In the genomic region with DNA sequence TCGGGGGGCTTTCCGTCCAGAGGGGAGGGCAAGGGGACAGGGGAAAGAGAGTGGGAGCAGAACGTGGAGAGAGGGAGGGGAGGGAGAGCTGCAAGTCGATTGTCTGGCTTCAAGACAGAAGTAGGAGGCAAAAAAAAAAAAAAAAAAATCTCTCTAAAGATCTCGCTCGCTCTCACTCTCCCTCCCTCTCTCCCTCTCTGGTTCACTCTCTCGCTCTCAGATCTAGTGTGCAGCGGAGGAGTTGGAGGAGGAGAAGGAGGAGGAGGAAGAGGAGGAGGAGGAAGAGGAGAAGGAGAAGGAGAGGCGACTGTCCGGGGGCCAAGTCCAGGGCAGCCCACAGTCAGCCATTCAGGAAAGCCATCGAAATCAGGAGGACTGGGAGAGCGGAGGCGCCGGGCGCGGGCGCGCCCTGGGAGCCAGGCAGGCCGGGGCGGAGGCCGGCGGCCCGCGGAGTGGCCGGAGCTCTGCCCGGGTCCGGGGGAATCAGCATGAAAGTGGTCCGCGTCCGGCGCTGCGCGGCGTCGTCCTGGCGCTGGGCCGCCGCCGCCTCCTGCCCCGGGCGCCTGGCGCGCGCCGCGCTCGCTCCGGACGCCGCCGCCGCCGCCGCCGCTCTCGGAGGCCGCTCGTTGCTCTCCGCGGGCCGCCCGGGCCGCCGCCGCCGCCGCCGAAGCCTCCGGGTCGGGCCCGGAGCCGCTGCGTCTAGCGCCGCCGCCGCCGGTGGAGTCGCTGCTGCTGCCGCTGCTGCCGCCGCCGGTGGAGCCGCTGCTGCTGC, we compare ENCODE assay signal across 8 mouse cellular contexts. TPM values are rescaled to one million over a fixed set of nuclear protein-coding genes. Genes with fewer than 3 reads are reported as not detected.
DNase-seq lines count a peak whose midpoint lies in the region; ATAC-seq and TF ChIP-seq lines count a peak whose summit lies in the region.

No protein-coding gene starts in this region.

- no peak for TF ChIP-seq POLR2A in ES-Bruce4 (IDR thresholded peaks at IDR 0.05; ENCODE audit: insufficient read depth, low read length)

- peak overlapping the region; percentile 75 for H3K4me2 ChIP-seq in forebrain, embryonic 11.5 days (ENCODE audit: low read depth, low read length, severe bottlenecking)
- H3K4me2 ChIP-seq in hindbrain, embryonic 16.5 days (ENCODE audit: low read length): peak overlapping the region; percentile 90
- peak overlapping the region; percentile 54 for H3K4me2 ChIP-seq in liver, embryonic 15.5 days
- peak overlapping the region; percentile 72 for H3K4me2 ChIP-seq in stomach, postnatal 0 days (replicated peaks; ENCODE audit: low read depth)

- intact Hi-C loops in left cerebral cortex, postnatal 14 days (cut with DNase I): no loop called here

- H3K9ac ChIP-seq in ES-Bruce4 (ENCODE audit: low read depth, poor library complexity, severe bottlenecking): peak overlapping the region; percentile 66
- peak overlapping the region; percentile 98 for H3K9ac ChIP-seq in forebrain, embryonic 11.5 days (ENCODE audit: low read length)
- H3K9ac ChIP-seq in hindbrain, embryonic 16.5 days (ENCODE audit: low read depth, low read length): peak overlapping the region; percentile 94
- H3K9ac ChIP-seq in liver, embryonic 15.5 days: peak overlapping the region; percentile 47; the same call in 1 of the 2 replicates
- peak overlapping the region; percentile 97 for H3K9ac ChIP-seq in stomach, postnatal 0 days (ENCODE audit: low read length)

- TF ChIP-seq EP300 in ES-Bruce4 (IDR thresholded peaks at IDR 0.05; ENCODE audit: insufficient read depth, low read depth, low read length): no peak
- no peak for TF ChIP-seq EP300 in stomach, postnatal 0 days (optimal IDR thresholded peaks at IDR 0.05)

- no peak overlapping the region for H3K27ac ChIP-seq in ES-Bruce4 (ENCODE audit: insufficient read depth, low read length)
- H3K27ac ChIP-seq in forebrain, embryonic 11.5 days (ENCODE audit: low read depth, low read length): peak overlapping the region; percentile 98
- H3K27ac ChIP-seq in hindbrain, embryonic 16.5 days (ENCODE audit: low read depth, low read length): peak overlapping the region; percentile 96
- H3K27ac ChIP-seq in liver, embryonic 15.5 days (replicated peaks): peak overlapping the region; percentile 84
- H3K27ac ChIP-seq in stomach, postnatal 0 days (replicated peaks): peak overlapping the region; percentile 99

- peak overlapping the region; percentile 51 for H3K4me3 ChIP-seq in erythroblast, embryonic 14.5 days (replicated peaks)
- H3K4me3 ChIP-seq in ES-Bruce4 (ENCODE audit: low read depth, low read length): peak overlapping the region; percentile 88
- H3K4me3 ChIP-seq in forebrain, embryonic 11.5 days (ENCODE audit: low read depth, low read length): peak overlapping the region; percentile 79
- peak overlapping the region; percentile 77 for H3K4me3 ChIP-seq in hindbrain, embryonic 16.5 days (ENCODE audit: low read length)
- peak overlapping the region; percentile 54 for H3K4me3 ChIP-seq in liver, embryonic 15.5 days (replicated peaks)
- H3K4me3 ChIP-seq in stomach, postnatal 0 days (ENCODE audit: low read depth, low read length): peak overlapping the region; percentile 62

- no peak for ATAC-seq in erythroblast, adult 5-6 weeks (replicated peaks; ENCODE audit: low FRiP score, poor library complexity, severe bottlenecking)
- ATAC-seq in forebrain, embryonic 11.5 days (replicated peaks; ENCODE audit: low FRiP score): no peak
- no peak for ATAC-seq in hindbrain, embryonic 16.5 days
- no peak for ATAC-seq in liver, embryonic 15.5 days (ENCODE audit: insufficient read depth)
- ATAC-seq in stomach, postnatal 0 days (ENCODE audit: low FRiP score, low TSS enrichment): peak; percentile 21

- H3K36me3 ChIP-seq in erythroblast, embryonic 14.5 days (ENCODE audit: control insufficient read depth): peaks cover 3% of the 10 kb centered on the region; the same call in 1 of the 2 replicates
- H3K36me3 ChIP-seq in ES-Bruce4 (ENCODE audit: control insufficient read depth, insufficient read depth, low read length, poor library complexity, severe bottlenecking): no peaks in the 10 kb centered on the region
- no peaks in the 10 kb centered on the region for H3K36me3 ChIP-seq in forebrain, embryonic 11.5 days (ENCODE audit: control insufficient read depth, insufficient read depth, low read length)
- no peaks in the 10 kb centered on the region for H3K36me3 ChIP-seq in hindbrain, embryonic 16.5 days (ENCODE audit: control insufficient read depth, insufficient read depth, low read length)
- no peaks in the 10 kb centered on the region for H3K36me3 ChIP-seq in liver, embryonic 15.5 days (replicated peaks)
- H3K36me3 ChIP-seq in stomach, postnatal 0 days (ENCODE audit: control insufficient read depth, insufficient read depth, low read length): no peaks in the 10 kb centered on the region; the same call in 1 of the 2 replicates

- no peak for TF ChIP-seq CTCF in ES-Bruce4 (IDR thresholded peaks at IDR 0.05; ENCODE audit: low read depth, low read length)
- no peak; the same call in 1 of the 2 replicates for TF ChIP-seq CTCF in stomach, postnatal 0 days (IDR thresholded peaks at IDR 0.05; ENCODE audit: low read depth)

- DNase-seq in forebrain, embryonic 11.5 days (ENCODE audit: low spot score): peak; percentile 82
- peak; percentile 61 for DNase-seq in stomach, postnatal 0 days (ENCODE audit: low spot score)
- no peak for DNase-seq in left cerebral cortex, postnatal 14 days (ENCODE audit: low spot score in 2 of 2)

- H3K4me1 ChIP-seq in erythroblast, embryonic 14.5 days (ENCODE audit: control insufficient read depth): no peaks in the 10 kb centered on the region
- H3K4me1 ChIP-seq in ES-Bruce4 (ENCODE audit: control insufficient read depth, insufficient read depth, low read length): no peaks in the 10 kb centered on the region
- H3K4me1 ChIP-seq in forebrain, embryonic 11.5 days (replicated peaks; ENCODE audit: control insufficient read depth, insufficient read depth, low read length): no peaks in the 10 kb centered on the region
- no peaks in the 10 kb centered on the region; the same call in 1 of the 2 replicates for H3K4me1 ChIP-seq in hindbrain, embryonic 16.5 days (ENCODE audit: control insufficient read depth, insufficient read depth, low read depth, low read length)
- H3K4me1 ChIP-seq in liver, embryonic 15.5 days (replicated peaks): peaks cover 7% of the 10 kb centered on the region
- no peaks in the 10 kb centered on the region; the same call in 1 of the 2 replicates for H3K4me1 ChIP-seq in stomach, postnatal 0 days (replicated peaks; ENCODE audit: control insufficient read depth, insufficient read depth)

- under 1% methylated on average over 31 of the region's 84 CpGs for WGBS in forebrain, embryonic 11.5 days
- 0% methylated on average over 43 of the region's 84 CpGs for WGBS in hindbrain, embryonic 16.5 days
- under 1% methylated on average over 72 of the region's 84 CpGs for WGBS in liver, embryonic 15.5 days (ENCODE audit: insufficient replicate concordance)
- WGBS in stomach, postnatal 0 days: under 1% methylated on average over 45 of the region's 84 CpGs

- no peaks in the 10 kb centered on the region; the same call in 1 of the 2 replicates for H3K9me3 ChIP-seq in erythroblast, embryonic 14.5 days (ENCODE audit: control insufficient read depth, low read length)
- no peaks in the 10 kb centered on the region for H3K9me3 ChIP-seq in ES-Bruce4 (replicated peaks; ENCODE audit: control insufficient read depth, insufficient read depth, low read length, poor library complexity, severe bottlenecking)
- H3K9me3 ChIP-seq in forebrain, embryonic 11.5 days (ENCODE audit: control insufficient read depth, low read length): no peaks in the 10 kb centered on the region
- H3K9me3 ChIP-seq in hindbrain, embryonic 16.5 days (ENCODE audit: control insufficient read depth, low read length): no peaks in the 10 kb centered on the region
- no peaks in the 10 kb centered on the region for H3K9me3 ChIP-seq in liver, embryonic 15.5 days (replicated peaks)
- no peaks in the 10 kb centered on the region for H3K9me3 ChIP-seq in stomach, postnatal 0 days (ENCODE audit: control insufficient read depth, low read length)

- H3K27me3 ChIP-seq in erythroblast, embryonic 14.5 days (ENCODE audit: control insufficient read depth): peaks cover 89% of the 10 kb centered on the region
- H3K27me3 ChIP-seq in ES-Bruce4 (ENCODE audit: control insufficient read depth, insufficient read depth, low read length, poor library complexity, severe bottlenecking): peaks cover 45% of the 10 kb centered on the region
- H3K27me3 ChIP-seq in forebrain, embryonic 11.5 days (ENCODE audit: control insufficient read depth, insufficient read depth, low read length): peaks cover 34% of the 10 kb centered on the region
- H3K27me3 ChIP-seq in hindbrain, embryonic 16.5 days (replicated peaks; ENCODE audit: control insufficient read depth, insufficient read depth, low read length): 0 out of 2 replicates have a peak, but pooled peaks cover 2% of the 10 kb centered on the region
- H3K27me3 ChIP-seq in liver, embryonic 15.5 days: peaks cover 90% of the 10 kb centered on the region
- no peaks in the 10 kb centered on the region for H3K27me3 ChIP-seq in stomach, postnatal 0 days (ENCODE audit: control insufficient read depth, insufficient read depth, low read length)

RNA-seq across cellular contexts. Expression of gene Nr2f2, which starts 5.7 kb away (rescaled TPM):
- polyA plus RNA-seq in erythroblast, embryonic 14.5 days (2012): 0.15 TPM in 1 of 2 replicates, not detected in the other
- not detected in 2 replicates for total RNA-seq in erythroblast, adult 5-6 weeks (2015; ENCODE audit: low replicate concordance)
- total RNA-seq in erythroblast, adult 5-6 weeks (2017; ENCODE audit: low replicate concordance): not detected in 2 replicates
- polyA plus RNA-seq in ES-Bruce4 (2011; ENCODE audit: insufficient read depth, insufficient read length, low read depth, missing spikeins): 5.6 and 6.4 TPM in 2 replicates
- 124 and 137 TPM in 2 replicates for polyA plus RNA-seq in forebrain, embryonic 11.5 days (2014; fragmentation: Nextera tagmentation; extraction: Ambion mirVana)
- polyA plus RNA-seq in hindbrain, embryonic 16.5 days (2015; fragmentation: Nextera tagmentation; extraction: Ambion mirVana): 63.1 and 68.9 TPM in 2 replicates
- 6.5 and 6.7 TPM in 2 replicates for polyA plus RNA-seq in liver, embryonic 15.5 days (2015; fragmentation: Nextera tagmentation; extraction: Ambion mirVana)
- 52.8 and 53.9 TPM in 2 replicates for polyA plus RNA-seq in stomach, postnatal 0 days (2015; fragmentation: Nextera tagmentation; extraction: Ambion mirVana)
- 10 to 100 TPM; 36.7 to 46.6 TPM for total RNA-seq in left cerebral cortex, postnatal 14 days (2021)

Comparison
In these comparisons a context has a peak if more than half of its experiments do, and no peak if none do; other contexts are left out.
1. H3K9ac ChIP-seq: peak in every context shown above with its lines; median percentile 98 in forebrain, embryonic 11.5 days; 97 in stomach, postnatal 0 days; 94 in hindbrain, embryonic 16.5 days; 66 in ES-Bruce4; 47 in liver, embryonic 15.5 days.
2. DNase-seq: peak in forebrain, embryonic 11.5 days (single experiment) and stomach, postnatal 0 days (single experiment); none in left cerebral cortex, postnatal 14 days (0 of 2).
3. Peak in every context shown above with its lines, with median percentiles within 50 percentile points of each other: H3K4me3 ChIP-seq and H3K4me2 ChIP-seq.